Mouse (Mus musculus) limb, embryonic 10.5 days (tissue): Measurements from ENCODE around the gene Wdr5b. TPM values are rescaled to one million over a fixed set of nuclear protein-coding genes. Genes with fewer than 3 reads are reported as not detected.
A peak's percentile ranks its signal among the peaks of the same experiment; 100 is the strongest.
"Not testable (repeated sequence)": the region's sequence is repeated elsewhere in the genome, so short reads cannot be mapped to it uniquely, and the experiment has no call there.

Experiments
- DNase-seq: peaks from one replicate; pipeline ENCODE4 v3.0.0-alpha.2; 2017; ENCODE audit warnings: low spot score
- H3K27ac ChIP-seq: fragments of 300-500 bp; sonication (generic); 2 replicates; pipeline ENCODE4 v1.5.1; 2016; ENCODE audit warnings: mild to moderate bottlenecking
- H3K27me3 ChIP-seq: fragments of 300-500 bp; sonication (generic); 2 replicates; pipeline ENCODE4 v1.6.1; 2016; ENCODE audit warnings: low read depth, mild to moderate bottlenecking; ENCODE audit not compliant: poor library complexity, severe bottlenecking
- H3K36me3 ChIP-seq: fragments of 300-500 bp; sonication (generic); 2 replicates; pipeline ENCODE4 v1.6.1; 2016; ENCODE audit warnings: mild to moderate bottlenecking, moderate library complexity
- H3K4me1 ChIP-seq: fragments of 300-500 bp; sonication (generic); 2 replicates; pipeline ENCODE4 v1.6.1; 2016
- H3K4me3 ChIP-seq: fragments of 300-500 bp; sonication (generic); 2 replicates; pipeline ENCODE4 v1.5.1; 2016; ENCODE audit warnings: mild to moderate bottlenecking, moderate library complexity
- H3K9me3 ChIP-seq: fragments of 300-500 bp; sonication (generic); replicated peaks from 2 replicates; pipeline ENCODE4 v1.6.1; 2016; ENCODE audit warnings: mild to moderate bottlenecking
- WGBS: fragments of 180-500 bp; shearing (Covaris S2); methylation state at CpG from one replicate; pipeline ENCODE4 v1.1.7; 2016; 5-methylcytosine and 5-hydroxymethylcytosine counted together
- polyA plus RNA-seq: library from polyadenylated mRNA; unstranded; fragments of >200 nt; fragmentation: Nextera tagmentation; extraction: Ambion mirVana; gene quantifications from 2 replicates; pipeline ENCODE4 v1.2.1, GENCODE M21; 2016

Gene Wdr5b
- 5.0 and 8.3 TPM in 2 replicates for polyA plus RNA-seq

DNA sequence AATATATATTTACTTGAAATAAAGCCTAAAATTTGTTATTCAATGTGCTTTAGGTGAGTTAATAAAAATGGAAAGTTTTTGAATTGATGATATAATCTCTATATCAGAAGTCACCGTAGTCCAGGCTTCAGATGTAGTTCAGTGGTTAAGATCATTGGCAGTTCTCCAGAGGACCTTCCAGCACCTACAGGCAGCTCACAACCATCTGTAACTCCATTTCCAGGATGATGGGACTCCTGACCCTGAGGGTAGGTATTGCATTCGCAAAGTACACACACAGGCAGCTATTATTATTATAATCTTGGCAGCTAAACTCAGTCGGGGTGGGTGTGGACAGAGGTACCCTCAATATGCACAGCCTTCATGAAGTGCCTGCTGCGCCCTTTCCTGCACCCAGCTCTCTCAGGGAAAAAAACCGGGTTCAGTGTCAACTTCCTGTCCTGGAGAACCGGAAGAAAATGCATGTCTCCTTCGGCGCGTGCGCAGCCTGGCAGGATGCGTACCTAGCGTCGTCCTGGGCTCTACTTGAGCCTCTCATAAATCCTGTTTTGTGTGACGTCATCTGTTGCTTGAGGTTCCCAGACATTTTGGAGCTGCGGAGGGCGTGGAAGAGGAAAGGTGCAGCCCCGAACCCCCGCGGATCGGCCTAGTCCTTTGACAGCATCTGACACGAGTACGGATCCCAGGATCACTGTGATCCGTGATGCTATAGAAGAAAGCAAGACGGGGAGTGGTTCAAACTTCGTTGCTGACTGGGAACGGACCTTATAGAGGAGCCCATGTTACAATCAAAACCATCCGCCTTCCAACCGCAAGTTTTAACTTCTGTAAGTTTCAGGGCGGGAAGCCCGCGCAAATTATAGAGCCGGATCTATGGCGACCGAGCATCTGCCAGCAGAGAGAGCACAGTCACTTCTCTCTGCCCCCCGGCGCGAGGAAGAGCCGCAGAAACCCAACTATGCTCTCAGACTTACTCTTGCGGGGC lies at the start of gene Wdr5b:
Gene Wdr5b (plus strand): TSS at position 551 of the 985 bp plus-strand sequence.
- peak within 1 kb of the TSS; percentile 87 for H3K27ac ChIP-seq
- DNase-seq = peak; percentile 85
- H3K9me3 ChIP-seq = no peaks in the 10 kb centered on the region
- H3K4me1 ChIP-seq = peaks cover 12% of the 10 kb centered on the region
- 2% methylated on average over 39 of the region's 39 CpGs for WGBS
- H3K4me3 ChIP-seq = peak within 1 kb of the TSS; percentile 71
- H3K27me3 ChIP-seq = no peaks in the 10 kb centered on the region
- H3K36me3 ChIP-seq = peaks cover 45% of the 10 kb centered on the region

DNA sequence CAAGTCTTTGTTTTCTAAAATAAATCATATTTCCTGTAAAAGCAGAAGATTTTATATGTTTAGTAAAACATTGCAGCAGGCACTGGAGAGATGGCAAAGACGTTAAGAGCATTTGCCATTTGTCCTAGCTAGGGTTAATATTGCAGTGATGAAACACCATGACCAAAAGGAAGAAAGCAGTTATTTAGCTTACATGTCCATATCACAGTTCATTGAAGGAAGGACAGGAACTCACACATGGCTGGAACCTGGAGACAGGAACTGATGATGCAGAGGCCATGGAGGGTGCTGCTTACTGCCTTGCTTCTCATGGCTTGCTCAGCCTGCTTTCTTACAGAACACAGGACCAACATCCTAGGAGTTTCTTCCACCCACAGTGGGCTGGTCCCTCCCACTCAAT lies 48.6 kb upstream of the Wdr5b start:
- no peak for DNase-seq
- 80% methylated on average over 1 of the region's 1 CpGs for WGBS

GRCm38 (mm10) chr16:35993316-35993715 lies 47.7 kb upstream of the Wdr5b start:
- no peak overlapping the region for H3K4me3 ChIP-seq
- H3K36me3 ChIP-seq = 0 out of 2 replicates have a peak, but pooled peaks cover 4% of the 10 kb centered on the region
- WGBS = 92% methylated on average over 3 of the region's 3 CpGs
- H3K27me3 ChIP-seq = no peaks in the 10 kb centered on the region
- H3K9me3 ChIP-seq = no peaks in the 10 kb centered on the region
- DNase-seq = no peak
- H3K27ac ChIP-seq = no peak overlapping the region
- H3K4me1 ChIP-seq = no peaks in the 10 kb centered on the region

More for the DNA sequence above, 48.6 kb upstream of the Wdr5b start:
- H3K9me3 ChIP-seq = no peaks in the 10 kb centered on the region
- 0 out of 2 replicates have a peak, but pooled peaks cover 4% of the 10 kb centered on the region for H3K36me3 ChIP-seq
- no peak overlapping the region for H3K4me3 ChIP-seq
- no peaks in the 10 kb centered on the region for H3K4me1 ChIP-seq
- no peak overlapping the region for H3K27ac ChIP-seq
- H3K27me3 ChIP-seq = no peaks in the 10 kb centered on the region

DNA sequence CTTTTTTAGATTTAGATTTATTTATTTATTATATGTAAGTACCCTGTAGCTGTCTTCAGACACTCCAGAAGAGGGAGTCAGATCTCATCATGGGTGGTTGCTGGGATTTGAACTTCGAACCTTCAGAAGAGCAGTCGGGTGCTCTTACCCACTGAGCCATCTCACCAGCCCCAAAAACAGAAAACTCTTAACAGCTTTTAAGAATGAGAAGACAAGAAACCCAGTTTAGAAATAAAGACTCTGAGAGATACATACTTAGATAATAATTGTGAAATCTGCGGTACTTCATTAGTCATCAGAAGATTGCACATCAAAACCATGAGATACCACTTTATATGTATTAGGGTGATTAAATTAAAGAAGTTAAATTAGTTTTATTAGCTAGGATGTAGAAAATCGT lies 42.1 kb upstream of the Wdr5b start:
- H3K9me3 ChIP-seq, H3K4me1 ChIP-seq: not testable (repeated sequence)
- 95% methylated on average over 4 of the region's 4 CpGs for WGBS

DNA sequence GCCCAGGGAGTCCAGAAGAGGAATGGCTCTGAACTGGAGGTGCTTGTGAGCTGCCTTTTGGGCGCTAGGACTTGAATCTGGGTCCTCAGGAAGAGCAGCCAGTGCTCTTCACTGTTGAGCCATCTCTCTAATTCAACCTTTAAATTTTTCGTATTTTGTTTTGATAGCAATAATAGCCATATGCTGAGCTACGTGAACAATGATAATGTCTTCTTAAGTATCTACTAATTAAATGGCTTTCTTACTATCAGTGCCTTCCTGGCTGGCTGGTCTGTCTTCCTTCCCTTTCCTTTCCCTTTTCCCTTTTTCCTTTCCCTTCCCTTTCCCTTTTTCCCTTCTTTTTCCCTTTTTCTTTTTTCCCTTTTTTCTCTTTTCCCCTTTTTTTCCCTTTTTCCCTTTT lies 32.6 kb upstream of the Wdr5b start:
- H3K27me3 ChIP-seq = no peaks in the 10 kb centered on the region
- DNase-seq = no peak

More for the DNA sequence above, 42.1 kb upstream of the Wdr5b start:
- H3K27ac ChIP-seq, DNase-seq, H3K4me3 ChIP-seq, H3K27me3 ChIP-seq: not testable (repeated sequence)
- peaks cover 34% of the 10 kb centered on the region for H3K36me3 ChIP-seq

GRCm38 (mm10) chr16:36016335-36016734 lies 24.7 kb upstream of the Wdr5b start:
- H3K4me3 ChIP-seq = no peak overlapping the region
- no peaks in the 10 kb centered on the region for H3K9me3 ChIP-seq
- no peak for DNase-seq
- whole genome bisulfite sequencing = 100% methylated on average over 1 of the region's 1 CpGs
- H3K4me1 ChIP-seq = no peaks in the 10 kb centered on the region
- H3K36me3 ChIP-seq = peaks cover 56% of the 10 kb centered on the region
- H3K27me3 ChIP-seq = no peaks in the 10 kb centered on the region
- no peak overlapping the region for H3K27ac ChIP-seq

More for the DNA sequence above, 32.6 kb upstream of the Wdr5b start:
- H3K4me3 ChIP-seq = no peak overlapping the region
- 96% methylated on average over 3 of the region's 3 CpGs for WGBS
- H3K36me3 ChIP-seq = peaks cover 55% of the 10 kb centered on the region
- no peak overlapping the region for H3K27ac ChIP-seq
- H3K4me1 ChIP-seq = no peaks in the 10 kb centered on the region
- H3K9me3 ChIP-seq = no peaks in the 10 kb centered on the region

DNA sequence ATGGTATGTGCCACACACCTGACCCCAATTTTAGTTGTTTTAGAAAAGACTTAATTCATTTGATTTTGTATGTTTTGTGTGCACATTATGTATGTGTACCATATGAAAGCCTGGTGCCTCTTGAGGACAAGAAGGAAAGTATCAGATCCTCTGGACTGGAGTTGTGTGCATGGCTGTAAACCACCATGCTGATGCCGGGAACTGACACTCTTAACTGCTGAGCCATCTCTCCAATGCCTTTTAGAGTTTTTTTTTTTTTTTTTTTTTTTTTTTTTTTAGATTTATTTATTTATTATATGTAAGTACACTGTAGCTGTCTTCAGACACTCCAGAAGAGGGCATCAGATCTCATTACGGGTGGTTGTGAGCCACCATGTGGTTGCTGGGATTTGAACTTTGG lies 12.9 kb upstream of the Wdr5b start:
- not testable (repeated sequence) for H3K27ac ChIP-seq, DNase-seq, H3K4me3 ChIP-seq, H3K4me1 ChIP-seq, H3K27me3 ChIP-seq, H3K9me3 ChIP-seq
- WGBS = 96% methylated on average over 1 of the region's 2 CpGs
- peaks cover 69% of the 10 kb centered on the region for H3K36me3 ChIP-seq

DNA sequence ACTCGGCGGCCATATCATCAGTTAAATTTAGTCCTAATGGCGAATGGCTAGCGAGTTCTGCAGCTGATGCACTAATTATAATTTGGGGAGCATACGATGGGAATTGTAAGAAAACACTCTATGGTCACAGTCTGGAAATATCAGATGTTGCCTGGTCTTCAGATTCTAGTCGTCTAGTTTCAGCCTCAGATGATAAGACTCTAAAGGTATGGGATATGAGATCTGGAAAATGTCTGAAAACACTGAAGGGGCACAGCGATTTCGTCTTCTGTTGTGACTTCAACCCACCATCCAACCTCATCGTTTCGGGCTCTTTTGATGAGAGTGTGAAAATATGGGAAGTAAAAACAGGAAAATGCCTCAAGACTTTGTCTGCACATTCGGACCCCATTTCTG lies 633 bp downstream of the Wdr5b start:
- 34% methylated on average over 11 of the region's 11 CpGs for WGBS
- Histone ChIP-seq H3K4me1 (peaks cover 12% of the 10 kb centered on the region), H3K27ac (peak overlapping the region; percentile 87), H3K9me3 (no peaks in the 10 kb centered on the region), H3K36me3 (peaks cover 48% of the 10 kb centered on the region), H3K4me3 (peak overlapping the region; percentile 71), H3K27me3 (no peaks in the 10 kb centered on the region)
- no peak for DNase-seq

- no peak overlapping the region for H3K27ac ChIP-seq
- no peaks in the 10 kb centered on the region for H3K9me3 ChIP-seq
- H3K27me3 ChIP-seq = no peaks in the 10 kb centered on the region
- WGBS = 92% methylated on average over 10 of the region's 10 CpGs
- peaks cover 57% of the 10 kb centered on the region for H3K36me3 ChIP-seq
- DNase-seq = no peak
- no peak overlapping the region for H3K4me3 ChIP-seq
- peaks cover 12% of the 10 kb centered on the region for H3K4me1 ChIP-seq
Observed at GRCm38 (mm10) chr16:36043073-36043472, 2.1 kb downstream of the Wdr5b start.

GRCm38 (mm10) chr16:36043964-36044363 lies 3.0 kb downstream of the Wdr5b start:
- H3K4me3 ChIP-seq = no peak overlapping the region
- peaks cover 12% of the 10 kb centered on the region for H3K4me1 ChIP-seq
- no peak overlapping the region for H3K27ac ChIP-seq
- DNase-seq = no peak
- no peaks in the 10 kb centered on the region for H3K27me3 ChIP-seq
- WGBS = 91% methylated on average over 4 of the region's 4 CpGs
- H3K9me3 ChIP-seq = no peaks in the 10 kb centered on the region
- peaks cover 66% of the 10 kb centered on the region for H3K36me3 ChIP-seq

- WGBS = 86% methylated on average over 4 of the region's 4 CpGs
Observed at GRCm38 (mm10) chr16:36047538-36047937, 6.5 kb downstream of the Wdr5b start.

DNA sequence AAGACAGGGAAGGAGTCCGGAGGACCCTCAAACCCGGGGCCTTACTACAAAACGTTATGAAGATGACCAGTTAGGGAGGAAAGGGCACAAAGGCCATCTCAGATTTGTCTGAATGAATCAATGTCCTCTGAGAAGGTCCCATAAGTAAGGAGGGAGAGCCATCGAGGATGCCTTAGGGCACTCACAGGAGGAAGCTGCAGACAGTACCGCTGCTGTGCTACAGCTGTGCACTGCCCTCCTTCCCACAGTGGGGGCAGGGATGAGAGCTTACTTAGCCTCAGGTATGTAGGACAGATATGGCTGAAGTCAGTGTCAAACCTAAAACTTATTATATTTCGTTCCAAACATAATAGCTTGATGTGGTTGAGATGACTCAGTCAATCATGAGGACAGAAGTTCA lies 10.5 kb downstream of the Wdr5b start:
- H3K36me3 ChIP-seq = peaks cover 88% of the 10 kb centered on the region

More at GRCm38 (mm10) chr16:36047538-36047937, 6.5 kb downstream of the Wdr5b start:
- H3K4me1 ChIP-seq = peaks cover under 1% of the 10 kb centered on the region; the same call in 1 of the 2 replicates
- H3K27ac ChIP-seq = no peak overlapping the region
- peaks cover 99% of the 10 kb centered on the region for H3K36me3 ChIP-seq
- H3K4me3 ChIP-seq = no peak overlapping the region
- DNase-seq = no peak
- H3K27me3 ChIP-seq = no peaks in the 10 kb centered on the region
- no peaks in the 10 kb centered on the region for H3K9me3 ChIP-seq

DNA sequence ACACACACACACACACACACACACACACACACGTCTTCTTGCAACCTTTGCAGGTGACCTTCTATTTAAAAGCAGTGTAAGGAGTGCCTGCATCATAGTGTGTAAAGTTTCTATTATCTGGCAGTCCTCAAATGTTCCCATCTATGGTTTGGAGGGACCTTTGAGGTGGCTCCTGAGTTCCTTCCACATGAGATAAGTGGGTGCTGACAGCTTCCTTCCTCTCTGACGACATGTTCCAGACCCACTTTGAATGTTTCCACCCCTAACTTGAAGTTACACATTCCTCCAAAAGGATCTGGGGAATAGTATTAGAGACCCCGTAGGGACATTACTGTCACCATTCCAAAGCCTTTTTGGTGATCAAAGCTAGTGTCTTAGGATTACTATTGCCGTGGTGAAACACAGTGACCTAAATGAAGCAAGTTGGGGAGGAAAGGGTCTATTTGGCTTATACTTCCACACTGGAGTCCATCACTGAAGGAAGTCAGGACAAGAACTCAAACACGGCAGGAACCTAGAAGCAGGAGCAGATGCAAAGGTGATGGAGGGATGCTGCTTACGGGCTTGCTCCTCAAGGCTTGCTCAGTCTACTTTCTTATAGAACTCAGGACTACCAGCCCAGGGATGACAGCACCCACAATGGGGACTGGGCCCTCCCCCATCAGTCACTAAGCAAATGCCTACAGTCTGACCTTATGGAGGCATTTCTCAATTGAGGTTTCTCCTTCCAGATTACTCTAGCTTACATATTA lies 12.7 kb downstream of the Wdr5b start:
- 81% methylated on average over 6 of the region's 6 CpGs for WGBS

More for the DNA sequence above, 10.5 kb downstream of the Wdr5b start:
- Histone ChIP-seq H3K27me3 (no peaks in the 10 kb centered on the region), H3K4me3 (no peak overlapping the region), H3K4me1 (no peaks in the 10 kb centered on the region), H3K9me3 (no peaks in the 10 kb centered on the region), H3K27ac (no peak overlapping the region)
- DNase-seq = no peak
- WGBS = 90% methylated on average over 6 of the region's 6 CpGs

More for the DNA sequence above, 12.7 kb downstream of the Wdr5b start:
- Histone ChIP-seq H3K27ac (no peak overlapping the region), H3K9me3 (no peaks in the 10 kb centered on the region), H3K4me3 (no peak overlapping the region), H3K27me3 (no peaks in the 10 kb centered on the region), H3K4me1 (no peaks in the 10 kb centered on the region), H3K36me3 (peaks cover 69% of the 10 kb centered on the region)
- no peak for DNase-seq
